Mouse (Mus musculus) spleen, embryonic (tissue): ENCODE measurements around the gene Atxn1.

ENCODE experiments used
- CTCF ChIA-PET: fragments of 350-600 bp; sonication (Branson Sonifier 250); formaldehyde crosslinking; loops from one replicate; lab custom pipeline; 2022; lab: Charles Lee

The Atxn1 gene

GRCm38 (mm10) chr13:45837609-45838220 lies 127.1 kb downstream of the Atxn1 start:
- CTCF ChIA-PET, result interaction anchor here (0.7 kb wide), 1 partner anchor 200 kb away, joined by 8 read pairs; no protein-coding TSS in a partner anchor

DNA sequence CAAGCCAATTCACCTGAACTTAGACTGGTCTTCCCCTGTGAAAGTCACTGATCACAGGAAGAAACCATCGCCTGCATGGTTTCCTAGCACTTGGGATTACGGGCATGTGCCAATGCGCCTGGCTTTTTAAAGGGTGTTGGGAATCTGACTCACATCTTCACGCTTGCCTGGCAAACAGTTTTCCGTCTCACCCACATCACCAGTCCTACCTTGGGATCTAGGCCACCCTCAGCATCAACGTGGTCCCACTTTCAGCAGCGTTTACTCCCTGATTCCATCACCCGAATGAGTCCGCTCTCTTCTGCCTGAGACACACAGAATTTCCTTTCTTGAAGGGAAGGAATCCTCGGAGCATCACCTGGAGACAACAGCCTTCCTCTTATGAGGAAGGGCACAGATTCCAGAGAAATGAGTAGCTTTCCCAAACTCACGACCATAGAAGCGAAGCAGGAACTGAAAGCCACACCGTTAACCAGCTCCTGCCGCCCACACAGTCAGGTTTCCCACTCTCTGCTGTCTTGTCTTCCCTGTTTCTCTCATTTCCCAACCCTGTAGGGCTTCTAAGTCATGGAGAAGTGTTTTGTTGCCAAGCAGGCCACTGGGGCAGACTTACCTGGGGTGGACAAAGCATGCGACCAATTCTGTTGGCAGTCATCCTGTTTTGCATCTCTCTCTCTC lies 128.3 kb downstream of the Atxn1 start:
- CTCF ChIA-PET, result no interaction called here

- CTCF ChIA-PET, result interaction anchor here (0.6 to 0.7 kb wide), 2 partner anchors 9 to 420 kb away, joined by 7 to 8 read pairs; no protein-coding TSS in a partner anchor
These were observed 130.5 kb downstream of the Atxn1 start for GRCm38 (mm10) chr13:45834300-45834699.

GRCm38 (mm10) chr13:45832695-45833350 lies 132.0 kb downstream of the Atxn1 start:
- CTCF ChIA-PET, result no interaction called here

GRCm38 (mm10) chr13:45829341-45829936 lies 135.4 kb downstream of the Atxn1 start:
- CTCF ChIA-PET, result no interaction called here

DNA sequence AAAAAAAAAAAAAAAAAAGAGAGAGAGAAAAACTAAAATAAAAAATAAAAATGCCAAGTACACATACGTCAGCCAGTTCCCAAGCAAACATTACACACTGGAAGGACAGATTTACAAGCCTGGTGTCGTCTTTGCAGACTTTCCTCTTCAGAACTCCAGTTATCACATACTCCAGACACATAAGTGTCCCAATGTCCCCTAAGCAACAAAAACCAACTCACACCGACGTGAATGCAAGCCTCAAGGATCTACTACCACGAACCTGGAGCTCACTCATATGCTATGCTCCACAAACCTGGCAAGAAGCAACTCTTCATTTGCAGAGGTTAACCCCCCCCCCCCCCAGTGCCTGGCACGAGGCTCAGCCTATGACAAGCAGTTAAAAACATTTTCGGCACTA lies 136.8 kb downstream of the Atxn1 start:
- CTCF ChIA-PET, result interaction anchor here (0.6 kb wide), 1 partner anchor 16 kb away, joined by 4 read pairs; no protein-coding TSS in a partner anchor

- CTCF ChIA-PET, result no interaction called here
These were observed 137.2 kb downstream of the Atxn1 start for GRCm38 (mm10) chr13:45827619-45828018.

DNA sequence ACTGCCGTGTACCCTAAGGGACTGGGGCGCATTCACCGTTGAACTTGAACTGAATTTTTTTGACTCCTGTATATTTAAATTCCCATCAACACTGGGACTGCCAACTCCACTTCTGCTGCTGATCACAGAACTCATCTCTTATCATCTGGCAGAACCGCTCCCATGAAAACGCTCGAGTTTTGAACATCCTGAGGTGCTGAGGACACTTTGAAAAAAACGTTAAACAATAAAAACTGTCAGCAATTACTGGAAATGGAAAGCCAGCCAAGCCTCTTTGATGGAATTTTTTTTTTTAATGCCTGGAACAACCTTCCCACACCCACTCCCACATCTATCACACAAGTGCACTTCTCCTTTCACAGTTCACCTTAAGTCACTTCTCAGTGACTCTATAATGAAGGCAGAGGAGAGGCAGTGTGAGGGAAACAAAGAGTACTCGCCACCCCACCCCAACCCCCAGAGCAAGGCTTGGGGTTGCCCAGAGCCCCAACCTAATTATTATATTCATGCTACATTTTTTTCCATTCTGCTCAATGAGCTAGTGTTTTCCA lies 137.7 kb downstream of the Atxn1 start:
- CTCF ChIA-PET, result no interaction called here

DNA sequence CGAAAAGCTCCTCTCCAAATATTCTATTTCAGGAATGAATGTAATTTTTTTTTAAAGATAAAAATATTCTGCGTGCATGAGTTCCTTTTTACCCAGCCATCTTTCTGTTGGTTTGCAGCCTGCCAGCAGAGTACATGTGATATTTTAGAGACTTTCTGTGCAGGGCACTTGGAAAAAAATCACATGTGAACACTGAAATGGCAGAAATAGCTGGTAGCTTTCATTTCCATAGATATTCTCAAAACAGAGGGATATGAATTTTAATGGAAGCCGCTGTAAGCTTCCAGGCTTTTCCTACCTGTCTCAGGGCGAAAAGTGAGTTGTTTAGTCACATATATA lies 142.3 kb downstream of the Atxn1 start:
- CTCF ChIA-PET, result interaction anchor here (0.7 kb wide), 1 partner anchor 140 kb away, joined by 5 read pairs; no protein-coding TSS in a partner anchor

DNA sequence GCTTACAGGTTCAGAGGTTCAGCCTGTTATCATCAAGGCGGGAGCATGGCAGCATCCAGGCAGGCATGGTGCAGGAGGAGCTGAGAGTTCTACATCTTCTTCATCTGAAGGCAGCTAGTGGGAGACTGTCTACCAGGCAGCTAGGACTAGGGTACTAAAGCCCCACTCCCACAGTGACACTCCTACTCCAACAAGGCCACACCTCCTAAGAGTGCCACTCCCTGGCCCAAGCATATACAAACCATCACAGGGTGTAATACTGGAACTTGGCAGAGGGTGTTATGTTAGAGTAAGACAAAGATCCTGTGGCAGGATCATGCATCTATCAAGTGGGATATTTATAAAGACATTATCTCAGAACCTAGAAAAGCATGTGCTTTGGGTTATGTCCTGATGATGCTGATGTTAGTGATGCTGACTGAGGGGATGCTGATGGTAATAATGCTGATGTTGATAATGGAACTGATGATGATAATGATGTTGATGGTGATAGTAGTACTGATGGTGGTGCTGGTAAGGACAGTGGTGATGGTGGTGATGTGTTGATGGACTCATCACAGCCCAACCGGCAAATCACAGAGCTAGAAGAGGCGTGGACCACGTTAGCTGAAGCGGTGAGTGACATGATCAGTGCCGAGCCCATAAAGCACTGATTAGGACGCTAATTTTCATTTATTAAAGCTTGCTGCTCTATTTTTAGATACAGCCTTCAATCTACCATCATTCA lies 142.9 kb downstream of the Atxn1 start:
- CTCF ChIA-PET, result interaction anchor here (0.7 kb wide), 1 partner anchor 141 kb away, joined by 5 read pairs; no protein-coding TSS in a partner anchor

DNA sequence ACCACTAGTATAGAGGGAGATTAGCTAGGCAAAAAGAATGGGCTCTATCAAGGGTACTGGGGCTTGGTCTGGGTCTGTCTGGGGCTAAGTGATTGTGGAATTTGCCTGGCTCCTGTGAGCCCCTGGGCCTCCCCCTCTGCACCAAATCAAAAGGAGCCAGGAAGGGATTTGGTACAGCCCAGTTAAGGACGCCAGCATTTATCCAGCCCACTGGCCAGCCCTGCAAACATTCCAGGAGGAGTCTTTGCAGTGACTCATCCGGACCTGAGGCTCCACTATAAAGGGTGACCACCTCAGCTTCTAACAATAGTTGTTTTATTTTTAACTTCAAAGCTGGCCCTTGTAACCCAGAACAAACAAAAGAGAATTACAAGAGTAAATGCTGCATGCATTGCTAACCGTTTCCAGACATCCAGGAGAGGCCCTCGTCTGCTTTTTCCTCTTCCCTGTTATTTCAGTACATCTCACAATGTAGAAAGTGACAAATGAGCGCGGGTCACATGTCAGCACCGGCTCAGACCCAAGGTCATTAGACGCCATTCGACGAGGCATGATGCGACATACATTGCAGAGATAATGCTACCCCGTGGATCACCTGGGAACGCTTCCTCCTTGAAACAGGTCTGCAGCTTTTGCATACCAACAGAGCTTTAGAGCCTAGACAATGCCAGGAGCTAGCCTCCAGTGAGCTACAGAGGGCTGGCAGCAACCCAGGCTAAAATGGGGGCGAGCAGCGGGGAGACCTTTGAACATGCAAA lies 144.2 kb downstream of the Atxn1 start:
- CTCF ChIA-PET, result no interaction called here

GRCm38 (mm10) chr13:45816670-45817069 lies 148.1 kb downstream of the Atxn1 start:
- CTCF ChIA-PET, result no interaction called here

- CTCF ChIA-PET, result no interaction called here
These were observed 154.9 kb downstream of the Atxn1 start for GRCm38 (mm10) chr13:45809777-45810410.

DNA sequence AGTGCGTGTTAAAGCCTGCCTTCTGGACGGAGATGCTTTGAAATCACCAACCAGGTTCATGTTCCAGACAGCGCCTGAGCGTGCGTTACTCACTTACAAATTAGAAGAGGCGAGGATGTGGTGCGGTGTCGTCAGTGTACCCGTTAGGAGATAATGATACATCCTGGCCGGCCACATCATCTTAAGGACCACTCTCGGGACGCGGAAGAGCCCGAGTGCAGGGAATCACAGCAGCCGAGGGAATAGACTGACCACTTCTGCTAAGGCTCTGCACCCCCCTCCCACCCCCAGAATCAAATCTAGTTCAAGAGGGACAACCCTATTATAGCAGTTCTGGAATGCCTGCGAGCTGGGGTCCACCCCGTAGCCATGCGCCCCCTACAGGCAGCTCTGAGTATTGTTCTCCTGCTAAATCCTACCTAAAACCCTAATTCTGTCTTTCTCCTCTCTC lies 157.2 kb downstream of the Atxn1 start:
- CTCF ChIA-PET, result interaction anchor here (0.6 kb wide), 1 partner anchor 97 kb away, joined by 7 read pairs; no protein-coding TSS in a partner anchor

DNA sequence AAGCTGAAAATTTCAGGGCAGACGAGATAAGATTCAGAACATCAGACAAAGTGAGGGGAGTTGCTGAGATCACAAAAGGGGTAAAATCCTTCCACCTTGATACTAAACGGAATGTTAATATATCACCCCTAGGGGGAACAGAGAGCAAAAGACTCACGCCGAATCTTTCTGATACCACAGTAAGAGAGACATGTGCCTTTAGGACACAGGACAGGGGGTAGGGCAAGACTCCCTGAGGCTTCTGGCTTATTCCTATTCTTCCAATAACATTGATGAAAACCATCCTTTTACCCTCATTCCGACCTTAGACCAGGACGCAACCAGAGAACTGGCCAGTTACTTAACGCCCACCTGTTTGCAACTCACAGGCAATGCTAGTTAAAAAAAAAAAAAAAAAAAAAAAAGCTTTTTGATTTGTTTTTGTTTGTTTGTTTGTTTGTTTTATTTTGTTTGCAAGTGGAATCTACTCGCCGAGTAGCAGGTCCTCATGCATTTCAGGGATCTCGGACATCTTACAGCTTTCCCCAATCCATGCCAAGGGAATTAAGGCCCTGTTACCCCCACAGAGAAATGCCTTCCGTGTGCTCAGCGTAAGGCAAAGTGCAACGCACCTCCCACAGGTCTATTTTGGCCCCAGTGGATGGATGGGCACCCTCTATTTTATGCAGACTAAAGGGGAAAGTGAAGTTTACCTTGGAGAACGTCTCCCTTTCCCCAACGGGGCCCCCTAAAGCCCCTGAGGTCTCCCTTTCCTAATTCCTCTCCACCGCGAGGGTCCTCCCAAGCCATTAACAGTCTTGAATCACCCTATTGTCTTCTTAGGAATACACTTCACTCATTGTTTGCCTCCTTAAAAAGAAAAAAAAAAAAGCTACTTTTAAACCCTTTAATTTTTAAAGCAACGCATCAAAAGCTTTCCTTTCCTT lies 157.9 kb downstream of the Atxn1 start:
- CTCF ChIA-PET, result interaction anchor here (1.0 kb wide), 1 partner anchor 52 kb away, joined by 3 read pairs; no protein-coding TSS in a partner anchor

DNA sequence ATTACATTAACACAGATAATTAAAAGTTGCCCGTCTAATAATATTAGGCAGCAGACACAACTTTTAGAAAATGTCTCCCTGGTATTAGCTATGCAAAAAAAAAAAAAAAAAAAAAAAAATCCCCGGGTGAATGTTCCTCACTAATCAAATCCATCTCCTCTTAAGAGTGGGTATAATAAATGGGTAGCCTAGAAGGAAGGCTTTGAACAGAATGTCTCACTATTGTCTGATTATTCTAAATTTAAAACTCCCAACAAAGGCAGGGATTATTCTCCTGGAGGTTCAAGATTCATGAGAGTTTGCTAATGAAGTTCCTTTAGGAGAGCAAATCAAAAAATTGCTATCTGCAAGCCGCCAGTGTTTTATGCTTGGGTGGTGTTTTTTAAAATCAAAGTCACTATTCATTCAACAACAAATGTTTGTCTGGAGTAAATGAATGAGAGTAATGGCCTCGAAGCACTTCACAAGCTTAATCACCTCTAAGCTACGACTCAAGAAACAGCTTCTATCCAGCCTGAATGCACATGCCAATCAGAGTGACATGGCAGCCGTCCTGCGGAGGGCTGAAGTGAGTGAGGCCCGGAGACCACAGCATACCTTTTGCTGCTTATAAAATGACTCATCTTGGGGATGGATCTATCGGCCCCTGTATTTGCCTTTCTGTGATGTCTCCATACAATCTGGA lies 158.8 kb downstream of the Atxn1 start:
- CTCF ChIA-PET, result interaction anchor here (0.6 to 1.0 kb wide), 2 partner anchors 53 to 80 kb away, joined by 3 to 4 read pairs; no protein-coding TSS in a partner anchor

- CTCF ChIA-PET, result no interaction called here
These were observed 162.0 kb downstream of the Atxn1 start for GRCm38 (mm10) chr13:45802620-45803410.
